Mouse (Mus musculus): ENCODE measurements around the gene Prn. TPM values are rescaled to one million over a fixed set of nuclear protein-coding genes. Genes with fewer than 3 reads are reported as not detected.

Gene Prn
- total RNA-seq, 1 experiment from 2014 or later, result not detected

- ATAC-seq (ENCODE audit: extremely low read depth, insufficient number of reproducible peaks, low FRiP score, poor library complexity, severe bottlenecking), result no peak
Measured at GRCm38 (mm10) chr2:131905025-131905424, 4.7 kb upstream of the Prn start.

GRCm38 (mm10) chr2:131905776-131906175, 4.0 kb upstream of the Prn start:
- ATAC-seq (ENCODE audit: extremely low read depth, insufficient number of reproducible peaks, low FRiP score, poor library complexity, severe bottlenecking), result no peak

- ATAC-seq (ENCODE audit: extremely low read depth, insufficient number of reproducible peaks, low FRiP score, poor library complexity, severe bottlenecking), result no peak
Measured at GRCm38 (mm10) chr2:131906266-131906665, 3.5 kb upstream of the Prn start.

GRCm38 (mm10) chr2:131906846-131907245, 2.9 kb upstream of the Prn start:
- no peak for ATAC-seq (ENCODE audit: extremely low read depth, insufficient number of reproducible peaks, low FRiP score, poor library complexity, severe bottlenecking)

GRCm38 (mm10) chr2:131907311-131907710, 2.4 kb upstream of the Prn start:
- ATAC-seq (ENCODE audit: extremely low read depth, insufficient number of reproducible peaks, low FRiP score, poor library complexity, severe bottlenecking), result no peak

GRCm38 (mm10) chr2:131908351-131908861, 1.4 kb upstream of the Prn start:
- no peak for ATAC-seq (ENCODE audit: extremely low read depth, insufficient number of reproducible peaks, low FRiP score, poor library complexity, severe bottlenecking)

- no peak for ATAC-seq (ENCODE audit: extremely low read depth, insufficient number of reproducible peaks, low FRiP score, poor library complexity, severe bottlenecking)
Measured at GRCm38 (mm10) chr2:131908906-131909305, 851 bp upstream of the Prn start.

- ATAC-seq (ENCODE audit: extremely low read depth, insufficient number of reproducible peaks, low FRiP score, poor library complexity, severe bottlenecking), result no peak
Measured at GRCm38 (mm10) chr2:131910847-131911246, 1.1 kb downstream of the Prn start.

- no peak for ATAC-seq (ENCODE audit: extremely low read depth, insufficient number of reproducible peaks, low FRiP score, poor library complexity, severe bottlenecking)
Measured at GRCm38 (mm10) chr2:131911341-131911740, 1.6 kb downstream of the Prn start.

GRCm38 (mm10) chr2:131912526-131913258, 2.9 kb downstream of the Prn start:
- ATAC-seq (ENCODE audit: extremely low read depth, insufficient number of reproducible peaks, low FRiP score, poor library complexity, severe bottlenecking), result no peak

- no peak for ATAC-seq (ENCODE audit: extremely low read depth, insufficient number of reproducible peaks, low FRiP score, poor library complexity, severe bottlenecking)
Measured at GRCm38 (mm10) chr2:131932275-131932902, 22.6 kb downstream of the Prn start.

GRCm38 (mm10) chr2:131933013-131933412, 23.3 kb downstream of the Prn start:
- ATAC-seq (ENCODE audit: extremely low read depth, insufficient number of reproducible peaks, low FRiP score, poor library complexity, severe bottlenecking), result no peak

- no peak for ATAC-seq (ENCODE audit: extremely low read depth, insufficient number of reproducible peaks, low FRiP score, poor library complexity, severe bottlenecking)
Measured at GRCm38 (mm10) chr2:131933598-131933997, 23.8 kb downstream of the Prn start.

GRCm38 (mm10) chr2:131934243-131934642, 24.5 kb downstream of the Prn start:
- no peak for ATAC-seq (ENCODE audit: extremely low read depth, insufficient number of reproducible peaks, low FRiP score, poor library complexity, severe bottlenecking)

- ATAC-seq (ENCODE audit: extremely low read depth, insufficient number of reproducible peaks, low FRiP score, poor library complexity, severe bottlenecking), result no peak
Measured at GRCm38 (mm10) chr2:131935390-131936105, 25.8 kb downstream of the Prn start.

GRCm38 (mm10) chr2:131936410-131936809, 26.7 kb downstream of the Prn start:
- ATAC-seq (ENCODE audit: extremely low read depth, insufficient number of reproducible peaks, low FRiP score, poor library complexity, severe bottlenecking), result no peak

- 0 out of 2 replicates have a peak, but pooled peaks have one; percentile 23 for ATAC-seq (ENCODE audit: extremely low read depth, insufficient number of reproducible peaks, low FRiP score, poor library complexity, severe bottlenecking)
Measured at GRCm38 (mm10) chr2:131939404-131940111, 29.8 kb downstream of the Prn start.

- no peak for ATAC-seq (ENCODE audit: extremely low read depth, insufficient number of reproducible peaks, low FRiP score, poor library complexity, severe bottlenecking)
Measured at GRCm38 (mm10) chr2:131940506-131940905, 30.7 kb downstream of the Prn start.

- no peak for ATAC-seq (ENCODE audit: extremely low read depth, insufficient number of reproducible peaks, low FRiP score, poor library complexity, severe bottlenecking)
Measured at GRCm38 (mm10) chr2:131941501-131941900, 31.7 kb downstream of the Prn start.
